Mouse (Mus musculus): ENCODE measurements around the gene Zcchc17. TPM values are rescaled to one million over a fixed set of nuclear protein-coding genes. Genes with fewer than 3 reads are reported as not detected.

Zcchc17 gene
- polyA plus RNA-seq, 1 experiment from 2014 or later = 16.8 TPM

DNA sequence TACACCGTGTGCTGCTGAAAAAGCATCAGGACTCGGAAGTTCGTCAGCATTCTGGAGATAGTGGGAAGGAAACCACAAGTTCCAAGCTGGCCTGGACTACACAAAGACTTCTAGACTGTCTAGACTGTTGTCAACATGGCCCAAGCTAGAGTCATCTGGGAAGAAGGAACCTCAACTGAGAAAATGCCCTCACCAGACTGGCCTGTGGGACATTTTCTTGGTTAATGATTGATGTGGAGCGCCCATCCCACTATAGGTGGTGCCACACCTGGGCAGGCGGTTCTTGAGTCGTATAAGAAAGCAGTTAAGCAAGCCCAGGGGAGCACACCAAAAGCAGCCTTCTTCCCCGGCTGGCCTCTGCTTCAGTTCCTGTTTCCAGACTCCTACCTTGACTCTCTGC, 7.2 kb downstream of the Zcchc17 start:
- H3K27me3 ChIP-seq = no peaks in the 10 kb centered on the region
- ATAC-seq = no peak
- CTCF ChIA-PET = interaction anchor here (1.3 kb wide), 1 partner anchor 9 kb away, joined by 4 read pairs; no protein-coding TSS in a partner anchor
- POLR2A ChIA-PET = interaction anchor here (0.5 kb wide), 1 partner anchor 79 kb away, joined by 3 read pairs; no protein-coding TSS in a partner anchor
- TF ChIP-seq CTCF (IDR thresholded peaks at IDR 0.05) = no peak
- in situ Hi-C loops (cut with MboI; ENCODE audit: low pct_unique_long_range_greater_than_20kb) = no loop called here
- DNase-seq (ENCODE audit: low read depth, low spot score) = no peak

DNA sequence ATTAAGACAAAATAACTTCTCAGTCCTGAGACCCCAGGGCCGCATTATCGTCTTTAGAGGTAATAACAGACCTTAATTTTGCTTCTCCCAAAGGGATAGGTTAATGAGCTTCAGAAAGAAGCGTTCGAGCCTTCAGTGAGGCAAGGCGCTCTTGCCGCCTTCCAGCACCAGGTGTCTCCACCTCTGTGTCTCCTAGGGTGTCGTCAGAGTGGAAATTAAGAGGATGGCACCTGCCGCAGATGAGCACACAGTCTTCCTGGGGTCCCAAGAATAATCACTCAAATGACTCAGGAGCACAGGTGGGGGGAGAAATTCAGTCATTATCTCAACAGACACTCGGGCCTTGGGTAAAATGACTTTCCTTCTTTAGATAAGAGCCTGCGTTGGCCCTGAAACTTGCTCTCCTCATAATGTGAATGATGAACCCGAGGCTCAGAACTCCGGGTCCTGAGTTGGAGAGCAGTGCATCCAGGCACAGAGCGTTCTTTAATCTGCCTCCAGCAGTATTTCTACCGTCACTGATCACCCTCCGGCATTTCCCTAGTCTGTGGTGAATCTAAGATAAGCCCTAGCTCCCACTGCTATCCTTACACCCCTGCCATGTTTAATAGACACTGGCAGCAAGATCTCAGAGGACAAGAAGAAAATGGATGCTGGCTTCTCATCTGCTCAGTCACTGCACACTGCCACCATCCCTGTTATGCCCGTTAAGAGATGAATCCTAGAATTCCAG, 8.9 kb downstream of the Zcchc17 start:
- DNase-seq (ENCODE audit: low read depth, low spot score) = no peak
- no peak for TF ChIP-seq CTCF (IDR thresholded peaks at IDR 0.05)
- CTCF ChIA-PET = interaction anchor here (1.5 to 1.9 kb wide), 2 partner anchors 9 to 10 kb away, joined by 5 to 6 read pairs; partner anchors contain the start of gene Snrnp40
- ATAC-seq = no peak
- in situ Hi-C loops (cut with MboI; ENCODE audit: low pct_unique_long_range_greater_than_20kb) = no loop called here
- H3K27me3 ChIP-seq = no peaks in the 10 kb centered on the region
- POLR2A ChIA-PET = no interaction called here

DNA sequence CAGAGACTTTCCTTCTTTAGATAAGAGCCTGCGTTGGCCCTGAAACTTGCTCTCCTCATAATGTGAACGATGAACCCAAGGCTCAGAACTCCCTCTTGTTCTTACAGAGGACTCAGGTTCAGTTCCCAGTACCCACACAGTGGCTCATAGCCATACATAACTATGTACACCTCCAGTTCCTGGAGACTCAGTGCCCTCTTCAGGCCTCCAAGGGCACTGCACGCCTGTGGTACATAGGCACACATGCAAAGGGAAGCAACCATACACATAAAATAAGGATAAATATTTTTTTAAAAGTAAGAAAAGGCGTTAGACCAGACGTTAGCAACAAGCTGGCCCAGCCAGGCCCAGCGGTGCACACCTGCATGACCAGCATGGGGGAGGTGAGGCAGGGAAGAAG, 10.1 kb downstream of the Zcchc17 start:
- peak; percentile 46 for TF ChIP-seq CTCF (IDR thresholded peaks at IDR 0.05)
- ATAC-seq (no peak), DNase-seq (ENCODE audit: low read depth, low spot score) (no peak)
- in situ Hi-C loops (cut with MboI; ENCODE audit: low pct_unique_long_range_greater_than_20kb) = no loop called here
- H3K27me3 ChIP-seq = no peaks in the 10 kb centered on the region
- POLR2A ChIA-PET = interaction anchor here (0.6 kb wide), 1 partner anchor 317 kb away, joined by 5 read pairs; no protein-coding TSS in a partner anchor
- CTCF ChIA-PET = interaction anchor here (1.0 to 1.6 kb wide), 4 partner anchors 15 to 184 kb away, joined by 3 read pairs; no protein-coding TSS in a partner anchor

DNA sequence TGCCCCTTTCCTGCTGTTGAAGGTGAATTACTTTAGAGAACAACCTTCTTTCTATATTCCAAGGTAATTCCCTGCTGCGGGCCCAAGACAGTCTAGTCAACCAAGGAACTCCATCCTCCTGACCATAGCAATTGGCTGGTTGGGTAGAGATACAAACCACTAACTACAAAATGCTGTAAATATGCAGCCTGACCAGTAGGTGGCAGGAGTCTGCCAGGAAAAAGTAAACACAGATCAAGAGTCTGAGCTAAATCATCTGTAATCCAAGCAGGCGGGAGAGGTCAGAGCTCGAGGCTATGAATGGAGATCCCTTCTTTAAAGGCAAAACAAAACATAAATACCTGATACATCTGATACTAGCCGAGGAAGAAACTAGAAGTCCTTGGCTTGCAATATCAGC, 18.1 kb downstream of the Zcchc17 start:
- H3K27me3 ChIP-seq = no peaks in the 10 kb centered on the region
- peak; percentile 56 for TF ChIP-seq CTCF (IDR thresholded peaks at IDR 0.05)
- POLR2A ChIA-PET = interaction anchor here (1.3 kb wide), 1 partner anchor 192 kb away, joined by 4 read pairs; no protein-coding TSS in a partner anchor
- ATAC-seq (no peak), DNase-seq (ENCODE audit: low read depth, low spot score) (no peak)
- CTCF ChIA-PET = interaction anchor here (0.7 to 2.7 kb wide), 8 partner anchors 9 to 194 kb away, joined by 3 to 10 read pairs (median 4); partner anchors contain the start of genes Snrnp40 and Zcchc17
- in situ Hi-C loops (cut with MboI; ENCODE audit: low pct_unique_long_range_greater_than_20kb) = no loop called here

DNA sequence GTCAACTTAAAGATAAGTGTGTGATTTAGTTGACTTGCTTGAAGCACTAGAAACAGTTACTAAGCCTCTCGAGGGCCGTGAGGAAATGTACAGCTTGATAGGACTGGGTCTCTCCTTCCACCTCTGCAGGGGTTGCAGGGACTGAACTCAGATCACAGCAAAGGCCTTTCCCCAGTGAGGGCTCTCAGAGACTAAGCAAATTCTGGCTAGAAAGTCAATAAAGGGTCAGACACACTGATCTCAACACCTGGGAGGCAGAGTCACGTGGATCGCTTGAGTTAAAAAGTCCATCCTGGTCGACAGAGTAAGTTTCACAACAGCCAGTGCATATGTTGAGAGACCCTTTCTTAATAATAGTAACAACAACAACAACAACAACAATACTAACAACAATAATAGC, 23.9 kb downstream of the Zcchc17 start:
- no peak for DNase-seq (ENCODE audit: low read depth, low spot score)
- POLR2A ChIA-PET = no interaction called here
- no peak for ATAC-seq
- H3K27me3 ChIP-seq = no peaks in the 10 kb centered on the region
- in situ Hi-C loops (cut with MboI; ENCODE audit: low pct_unique_long_range_greater_than_20kb) = no loop called here
- no peak for TF ChIP-seq CTCF (IDR thresholded peaks at IDR 0.05)
- CTCF ChIA-PET = interaction anchor here (1.1 kb wide), 1 partner anchor 14 kb away, joined by 3 read pairs; no protein-coding TSS in a partner anchor

DNA sequence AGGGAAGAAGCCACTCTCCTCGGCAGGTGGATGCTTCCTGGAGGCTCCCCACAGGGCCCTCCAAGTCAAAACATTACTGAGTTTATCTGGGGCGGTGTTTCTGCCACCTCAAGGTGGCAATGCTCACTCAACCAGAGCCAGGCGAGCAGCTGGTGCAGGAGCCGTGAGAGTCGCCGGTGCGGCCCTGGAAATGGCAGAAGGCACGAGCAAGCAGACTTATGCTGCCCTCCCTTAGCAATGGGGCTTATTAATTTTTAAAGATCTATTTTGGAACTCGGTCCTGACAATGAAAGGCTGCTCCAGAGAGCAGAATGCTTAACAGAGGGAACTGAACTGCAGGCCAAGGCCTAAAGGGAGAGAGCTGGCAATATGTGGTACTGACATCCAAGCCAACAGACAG, 32.4 kb downstream of the Zcchc17 start:
- ATAC-seq (no peak), DNase-seq (ENCODE audit: low read depth, low spot score) (no peak)
- no peak for TF ChIP-seq CTCF (IDR thresholded peaks at IDR 0.05)
- no peaks in the 10 kb centered on the region for H3K27me3 ChIP-seq
- ChIA-PET CTCF (no interaction called here), POLR2A (no interaction called here)
- in situ Hi-C loops (cut with MboI; ENCODE audit: low pct_unique_long_range_greater_than_20kb) = no loop called here

DNA sequence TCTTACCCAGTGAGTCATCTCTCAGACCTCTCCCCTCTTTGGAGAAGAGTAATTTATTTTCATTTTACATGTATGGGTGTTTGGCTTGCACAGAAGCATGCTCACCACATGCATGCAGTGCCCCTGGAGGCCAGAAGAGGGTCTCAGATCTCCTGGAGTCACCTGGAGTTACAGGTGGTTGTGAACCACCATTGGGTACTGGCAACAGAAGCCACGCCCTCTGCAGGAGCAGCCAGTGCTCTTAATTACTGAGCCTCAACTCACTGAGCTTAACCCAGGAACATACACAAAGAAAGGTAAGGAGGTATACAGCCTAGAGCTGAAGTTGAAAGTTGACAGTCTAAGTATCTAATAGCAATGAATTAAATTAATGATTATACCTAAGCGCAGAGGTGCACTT, 34.3 kb downstream of the Zcchc17 start:
- CTCF ChIA-PET = interaction anchor here (1.5 kb wide), 1 partner anchor 208 kb away, joined by 4 read pairs; no protein-coding TSS in a partner anchor
- no peak for DNase-seq (ENCODE audit: low read depth, low spot score)
- in situ Hi-C loops (cut with MboI; ENCODE audit: low pct_unique_long_range_greater_than_20kb) = no loop called here
- H3K27me3 ChIP-seq = no peaks in the 10 kb centered on the region
- no peak for ATAC-seq
- TF ChIP-seq CTCF (IDR thresholded peaks at IDR 0.05) = no peak
- POLR2A ChIA-PET = no interaction called here

DNA sequence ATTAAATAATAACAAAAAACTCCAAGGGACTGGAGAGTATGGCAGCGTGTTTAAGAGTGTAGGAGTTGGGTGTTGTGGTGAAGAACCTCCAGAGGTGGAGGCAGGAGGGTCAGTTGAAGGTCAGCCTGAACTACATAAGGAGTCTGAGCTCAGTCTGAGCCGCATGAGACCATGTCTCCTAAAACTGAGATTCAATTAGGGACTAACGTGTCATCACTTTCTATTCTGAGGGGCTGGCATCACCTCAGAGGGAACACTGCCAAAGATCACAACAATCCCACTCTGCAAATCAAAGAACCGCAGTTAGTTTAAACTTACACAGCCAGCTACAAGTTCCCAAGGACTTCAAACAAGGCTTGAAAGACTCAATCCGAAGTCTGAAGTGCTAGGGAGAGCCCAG, 36.1 kb downstream of the Zcchc17 start:
- no peaks in the 10 kb centered on the region for H3K27me3 ChIP-seq
- TF ChIP-seq CTCF (IDR thresholded peaks at IDR 0.05) = no peak
- CTCF ChIA-PET = no interaction called here
- in situ Hi-C loops (cut with MboI; ENCODE audit: low pct_unique_long_range_greater_than_20kb) = no loop called here
- POLR2A ChIA-PET = no interaction called here
- DNase-seq (ENCODE audit: low read depth, low spot score) (no peak), ATAC-seq (no peak)

DNA sequence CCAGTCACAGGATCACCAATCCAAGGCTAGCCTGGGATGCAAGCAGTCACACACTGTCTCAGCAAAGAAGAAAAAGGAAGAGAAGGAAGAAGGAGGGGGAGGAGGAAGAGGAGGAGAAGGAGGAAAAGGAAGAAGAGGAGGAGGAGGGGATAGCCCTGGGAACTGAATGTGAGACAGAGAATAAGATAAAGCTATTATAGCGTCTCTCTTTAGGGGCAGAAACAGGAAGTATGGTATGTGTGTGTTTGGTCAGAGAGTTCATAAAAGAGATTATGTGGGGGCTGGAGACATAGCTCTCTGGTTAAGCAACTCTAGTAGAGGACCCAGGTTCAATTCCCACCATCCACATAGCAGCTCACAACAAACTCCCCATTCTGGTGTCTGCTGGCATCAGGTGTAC, 36.6 kb downstream of the Zcchc17 start:
- in situ Hi-C loops (cut with MboI; ENCODE audit: low pct_unique_long_range_greater_than_20kb) = no loop called here
- ChIA-PET CTCF (no interaction called here), POLR2A (no interaction called here)
- no peak for ATAC-seq
- DNase-seq (ENCODE audit: low read depth, low spot score) = no peak
- H3K27me3 ChIP-seq = no peaks in the 10 kb centered on the region
- no peak for TF ChIP-seq CTCF (IDR thresholded peaks at IDR 0.05)

DNA sequence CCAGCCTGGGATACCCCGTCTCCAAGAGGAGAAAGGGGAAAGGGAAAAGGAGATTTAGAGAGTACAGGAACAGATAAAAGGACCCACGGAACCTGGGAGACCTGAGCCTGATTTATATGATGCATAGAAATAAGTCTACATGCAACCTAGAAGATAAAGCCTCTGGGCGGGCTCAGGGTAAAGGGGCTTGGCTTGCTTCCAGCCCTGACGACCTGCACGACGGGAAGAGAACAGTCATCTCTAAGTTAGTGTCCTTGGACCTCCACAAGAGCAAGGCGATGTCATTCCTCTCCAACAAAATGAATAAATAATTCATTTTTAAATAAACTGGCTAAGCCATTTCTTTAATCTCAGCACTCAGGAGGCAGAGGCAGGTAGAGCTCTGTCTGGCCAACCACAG, 37.2 kb downstream of the Zcchc17 start:
- in situ Hi-C loops (cut with MboI; ENCODE audit: low pct_unique_long_range_greater_than_20kb) = no loop called here
- TF ChIP-seq CTCF (IDR thresholded peaks at IDR 0.05) = no peak
- ATAC-seq = no peak
- no peaks in the 10 kb centered on the region for H3K27me3 ChIP-seq
- ChIA-PET POLR2A (no interaction called here), CTCF (no interaction called here)
- DNase-seq (ENCODE audit: low read depth, low spot score) = no peak

DNA sequence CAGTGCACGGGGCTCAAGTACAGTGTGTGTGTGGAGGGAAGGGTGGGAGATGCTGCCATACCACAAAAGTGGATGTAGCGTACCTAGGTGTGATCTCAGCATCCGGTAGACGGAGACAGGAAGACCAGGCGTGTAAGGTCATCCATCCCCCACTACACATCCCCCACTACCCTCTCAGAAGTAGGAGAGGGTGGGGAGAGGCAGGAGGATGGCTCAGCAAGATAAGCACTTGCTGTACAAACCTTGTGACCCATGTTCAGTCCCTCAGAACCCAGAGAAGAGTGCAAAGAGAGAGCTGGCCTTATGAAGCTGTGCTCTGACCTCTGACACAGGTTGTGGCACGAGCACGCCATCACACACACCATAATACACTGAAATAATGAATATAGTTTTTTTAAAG, 38.1 kb downstream of the Zcchc17 start:
- no peak for DNase-seq (ENCODE audit: low read depth, low spot score)
- no peak for TF ChIP-seq CTCF (IDR thresholded peaks at IDR 0.05)
- POLR2A ChIA-PET = no interaction called here
- in situ Hi-C loops (cut with MboI; ENCODE audit: low pct_unique_long_range_greater_than_20kb) = no loop called here
- no peaks in the 10 kb centered on the region for H3K27me3 ChIP-seq
- no peak for ATAC-seq
- CTCF ChIA-PET = no interaction called here

Measured in Patski (cell line).